Mouse (Mus musculus): ENCODE data around the gene Antxr2.

GRCm38 (mm10) chr5:98020658-98021057, 10.2 kb downstream of the Antxr2 start:
- TF ChIP-seq CTCF (IDR thresholded peaks at IDR 0.05; ENCODE audit: control insufficient read depth, insufficient read depth, insufficient read length) (no peak), MAX (IDR thresholded peaks at IDR 0.05) (no peak), USF1 (IDR thresholded peaks at IDR 0.05; ENCODE audit: low read depth) (no peak), CEBPB (IDR thresholded peaks at IDR 0.05; ENCODE audit: low read depth) (no peak), MYOG (IDR thresholded peaks at IDR 0.05; ENCODE audit: control insufficient read depth, extremely low read depth, insufficient read length) (no peak), MYOD1 (IDR thresholded peaks at IDR 0.05; ENCODE audit: control insufficient read depth, insufficient read length, low read depth) (no peak)

All from C2C12 (cell line).